Mouse (Mus musculus): ENCODE results near the gene Tjp1. TPM values are rescaled to one million over a fixed set of nuclear protein-coding genes. Genes with fewer than 3 reads are reported as not detected.

The Tjp1 gene
- polyA plus RNA-seq (2016; fragmentation: Nextera tagmentation; extraction: Ambion mirVana): 29.4 and 30.7 TPM in 2 replicates

- Histone ChIP-seq H3K4me2 (peak within 1 kb of the TSS; percentile 90), H3K9me3 (no peaks in the 10 kb centered on the region), H3K4me1 (peaks cover under 1% of the 10 kb centered on the region; the same call in 1 of the 2 replicates), H3K36me3 (replicated peaks) (no peaks in the 10 kb centered on the region), H3K9ac (peak within 1 kb of the TSS; percentile 71), H3K27me3 (peaks cover 64% of the 10 kb centered on the region), H3K4me3 (replicated peaks) (peak within 1 kb of the TSS; percentile 67), H3K27ac (peak within 1 kb of the TSS; percentile 53)
- peak; percentile 82 for ATAC-seq (ENCODE audit: low FRiP score)
- under 1% methylated on average over 92 of the region's 115 CpGs for WGBS
Measured at GRCm38 (mm10) chr7:65527071-65528007, at the start of gene Tjp1. Tjp1 (minus strand) TSS chr7:65527781.

GRCm38 (mm10) chr7:65577118-65577517 is 49.5 kb upstream of the Tjp1 start:
- Histone ChIP-seq H3K4me2 (no peak overlapping the region), H3K4me3 (replicated peaks) (no peak overlapping the region), H3K27ac (no peak overlapping the region), H3K9me3 (no peaks in the 10 kb centered on the region), H3K9ac (no peak overlapping the region), H3K27me3 (no peaks in the 10 kb centered on the region), H3K4me1 (peaks cover 7% of the 10 kb centered on the region; the same call in 1 of the 2 replicates), H3K36me3 (replicated peaks) (no peaks in the 10 kb centered on the region)
- 50% methylated on average over 12 of the region's 12 CpGs for WGBS
- ATAC-seq (ENCODE audit: low FRiP score): no peak

- Histone ChIP-seq H3K9ac (no peak overlapping the region), H3K9me3 (no peaks in the 10 kb centered on the region), H3K4me3 (replicated peaks) (no peak overlapping the region), H3K4me1 (peaks cover 7% of the 10 kb centered on the region; the same call in 1 of the 2 replicates), H3K27ac (no peak overlapping the region), H3K27me3 (no peaks in the 10 kb centered on the region), H3K4me2 (no peak overlapping the region), H3K36me3 (replicated peaks) (no peaks in the 10 kb centered on the region)
- ATAC-seq (ENCODE audit: low FRiP score): no peak
- WGBS: 64% methylated on average over 5 of the region's 5 CpGs
Measured at GRCm38 (mm10) chr7:65572731-65573130, 45.1 kb upstream of the Tjp1 start.

GRCm38 (mm10) chr7:65570691-65571090 is 43.1 kb upstream of the Tjp1 start:
- Histone ChIP-seq H3K9me3 (no peaks in the 10 kb centered on the region), H3K9ac (no peak overlapping the region), H3K4me1 (peaks cover 4% of the 10 kb centered on the region; the same call in 1 of the 2 replicates), H3K27me3 (no peaks in the 10 kb centered on the region), H3K27ac (no peak overlapping the region), H3K4me3 (replicated peaks) (no peak overlapping the region), H3K36me3 (replicated peaks) (no peaks in the 10 kb centered on the region), H3K4me2 (no peak overlapping the region)
- 88% methylated on average over 4 of the region's 4 CpGs for WGBS
- ATAC-seq (ENCODE audit: low FRiP score): no peak

GRCm38 (mm10) chr7:65555996-65556395 is 28.4 kb upstream of the Tjp1 start:
- no peak for ATAC-seq (ENCODE audit: low FRiP score)
- Histone ChIP-seq H3K27ac (no peak overlapping the region), H3K4me2 (no peak overlapping the region), H3K36me3 (replicated peaks) (no peaks in the 10 kb centered on the region), H3K27me3 (no peaks in the 10 kb centered on the region), H3K4me1 (no peaks in the 10 kb centered on the region), H3K9ac (no peak overlapping the region), H3K9me3 (no peaks in the 10 kb centered on the region), H3K4me3 (replicated peaks) (no peak overlapping the region)
- WGBS: 32% methylated on average over 1 of the region's 1 CpGs

GRCm38 (mm10) chr7:65545741-65546140 is 18.2 kb upstream of the Tjp1 start:
- Histone ChIP-seq H3K4me1 (no peaks in the 10 kb centered on the region), H3K4me3 (replicated peaks) (no peak overlapping the region), H3K9me3 (no peaks in the 10 kb centered on the region), H3K27me3 (no peaks in the 10 kb centered on the region), H3K27ac (no peak overlapping the region), H3K4me2 (no peak overlapping the region), H3K36me3 (replicated peaks) (no peaks in the 10 kb centered on the region), H3K9ac (no peak overlapping the region)
- 46% methylated on average over 5 of the region's 5 CpGs for WGBS
- ATAC-seq (ENCODE audit: low FRiP score): no peak

- H3K27ac ChIP-seq: no peak overlapping the region
- ATAC-seq (ENCODE audit: low FRiP score): 0 out of 2 replicates have a peak, but pooled peaks have one; percentile 33
- peaks cover 4% of the 10 kb centered on the region; the same call in 1 of the 2 replicates for H3K9me3 ChIP-seq
- H3K9ac ChIP-seq: no peak overlapping the region
- peaks cover 37% of the 10 kb centered on the region for H3K27me3 ChIP-seq
- WGBS: 8% methylated on average over 4 of the region's 4 CpGs
- H3K4me3 ChIP-seq (replicated peaks): no peak overlapping the region
- H3K4me1 ChIP-seq: peaks cover 5% of the 10 kb centered on the region
- H3K36me3 ChIP-seq (replicated peaks): no peaks in the 10 kb centered on the region
- peak overlapping the region; percentile 13; the same call in 1 of the 2 replicates for H3K4me2 ChIP-seq
Measured at GRCm38 (mm10) chr7:65532689-65533088, 5.1 kb upstream of the Tjp1 start.

- WGBS: 91% methylated on average over 4 of the region's 4 CpGs
- ATAC-seq (ENCODE audit: low FRiP score): no peak
- Histone ChIP-seq H3K9ac (no peak overlapping the region), H3K4me3 (replicated peaks) (no peak overlapping the region), H3K27ac (no peak overlapping the region), H3K9me3 (no peaks in the 10 kb centered on the region), H3K27me3 (peaks cover 34% of the 10 kb centered on the region), H3K36me3 (replicated peaks) (no peaks in the 10 kb centered on the region), H3K4me1 (no peaks in the 10 kb centered on the region), H3K4me2 (no peak overlapping the region)
Measured at GRCm38 (mm10) chr7:65523116-65523515, 4.5 kb downstream of the Tjp1 start.

GRCm38 (mm10) chr7:65522490-65522889 is 5.1 kb downstream of the Tjp1 start:
- Histone ChIP-seq H3K27me3 (peaks cover 29% of the 10 kb centered on the region), H3K4me3 (replicated peaks) (no peak overlapping the region), H3K9ac (no peak overlapping the region)

GRCm38 (mm10) chr7:65520622-65521021 is 7.0 kb downstream of the Tjp1 start:
- no peak overlapping the region for H3K4me2 ChIP-seq
- H3K4me1 ChIP-seq: 0 out of 2 replicates have a peak, but pooled peaks cover 11% of the 10 kb centered on the region
- no peak for ATAC-seq (ENCODE audit: low FRiP score)
- H3K27me3 ChIP-seq: peaks cover 16% of the 10 kb centered on the region
- H3K4me3 ChIP-seq (replicated peaks): no peak overlapping the region
- H3K27ac ChIP-seq: no peak overlapping the region
- no peaks in the 10 kb centered on the region for H3K9me3 ChIP-seq
- 86% methylated on average over 8 of the region's 8 CpGs for WGBS
- H3K9ac ChIP-seq: no peak overlapping the region
- no peaks in the 10 kb centered on the region for H3K36me3 ChIP-seq (replicated peaks)

More at GRCm38 (mm10) chr7:65522490-65522889, 5.1 kb downstream of the Tjp1 start:
- ATAC-seq (ENCODE audit: low FRiP score): no peak
- no peaks in the 10 kb centered on the region for H3K9me3 ChIP-seq
- no peak overlapping the region for H3K4me2 ChIP-seq
- H3K4me1 ChIP-seq: 0 out of 2 replicates have a peak, but pooled peaks cover under 1% of the 10 kb centered on the region
- H3K27ac ChIP-seq: no peak overlapping the region
- H3K36me3 ChIP-seq (replicated peaks): no peaks in the 10 kb centered on the region
- whole genome bisulfite sequencing: 78% methylated on average over 12 of the region's 12 CpGs

GRCm38 (mm10) chr7:65519788-65520563 is 7.6 kb downstream of the Tjp1 start:
- ATAC-seq (ENCODE audit: low FRiP score): peak; percentile 58
- 0 out of 2 replicates have a peak, but pooled peaks cover 11% of the 10 kb centered on the region for H3K4me1 ChIP-seq
- H3K4me2 ChIP-seq: no peak overlapping the region
- no peak overlapping the region for H3K9ac ChIP-seq
- no peaks in the 10 kb centered on the region for H3K9me3 ChIP-seq
- WGBS: 55% methylated on average over 12 of the region's 12 CpGs
- no peak overlapping the region for H3K27ac ChIP-seq
- no peaks in the 10 kb centered on the region for H3K36me3 ChIP-seq (replicated peaks)
- peaks cover 10% of the 10 kb centered on the region for H3K27me3 ChIP-seq
- H3K4me3 ChIP-seq (replicated peaks): no peak overlapping the region

- Histone ChIP-seq H3K27me3 (0 out of 2 replicates have a peak, but pooled peaks cover 3% of the 10 kb centered on the region), H3K4me1 (0 out of 2 replicates have a peak, but pooled peaks cover 11% of the 10 kb centered on the region), H3K27ac (no peak overlapping the region), H3K9ac (no peak overlapping the region), H3K36me3 (replicated peaks) (no peaks in the 10 kb centered on the region), H3K4me2 (peak overlapping the region; percentile 10; the same call in 1 of the 2 replicates), H3K9me3 (no peaks in the 10 kb centered on the region), H3K4me3 (replicated peaks) (no peak overlapping the region)
- no peak for ATAC-seq (ENCODE audit: low FRiP score)
- WGBS: 10% methylated on average over 8 of the region's 8 CpGs
Measured at GRCm38 (mm10) chr7:65516903-65517302, 10.7 kb downstream of the Tjp1 start.
